Mouse (Mus musculus): ENCODE measurements around the gene Lst1. TPM values are rescaled to one million over a fixed set of nuclear protein-coding genes. Genes with fewer than 3 reads are reported as not detected.
A peak's percentile ranks its signal among the peaks of the same experiment; 100 is the strongest.

Lst1 gene
- total RNA-seq (2012; rRNA removed), result 2.6 and 2.7 TPM in 2 replicates

DNA sequence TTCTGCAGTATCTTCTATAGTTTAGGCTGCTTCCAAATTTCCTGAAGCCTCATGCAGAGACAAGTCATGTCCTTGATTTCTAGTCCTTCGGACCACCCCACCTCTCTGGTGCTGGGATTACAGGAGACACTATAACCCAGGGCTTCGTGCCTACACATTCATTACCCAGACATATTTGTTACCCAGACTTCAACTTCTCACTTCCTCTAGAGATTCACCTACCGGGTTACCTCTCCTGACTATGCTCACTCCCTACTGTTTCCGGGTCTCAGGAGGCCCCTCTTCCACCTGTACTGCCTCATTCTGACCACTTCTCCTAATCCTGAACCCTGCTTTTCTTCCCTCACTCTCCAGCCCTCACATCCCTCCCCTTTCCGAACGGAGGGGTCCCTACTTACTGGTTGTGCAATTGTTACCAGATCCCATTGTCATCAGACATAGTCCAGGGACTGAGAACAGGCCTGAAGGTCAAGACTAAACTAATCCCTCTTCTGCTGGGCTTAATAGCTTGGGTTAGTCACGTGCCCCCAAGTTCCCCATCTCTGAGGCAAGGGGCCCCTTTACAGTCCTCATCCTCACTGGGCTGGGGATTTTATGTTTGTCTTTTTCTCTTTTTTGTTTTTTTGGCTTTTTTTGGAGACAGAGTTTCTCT, at the start of gene Lst1:
TSS of gene Lst1 (minus strand) at position 481 of the 652 bp plus-strand sequence.
- H3K27ac ChIP-seq (ENCODE audit: insufficient read depth, low read depth, low read length, poor library complexity, severe bottlenecking), result 0 out of 2 replicates have a peak within 1 kb of the TSS, but pooled peaks have one; percentile 37
- TF ChIP-seq HCFC1 (IDR thresholded peaks at IDR 0.05; ENCODE audit: borderline replicate concordance, insufficient read depth, low read length) (no peak), MAFK (IDR thresholded peaks at IDR 0.05; ENCODE audit: insufficient read depth, low read depth, low read length) (no peak), ZNF384 (IDR thresholded peaks at IDR 0.05; ENCODE audit: low read depth, low read length) (no peak), ZC3H11A (IDR thresholded peaks at IDR 0.05; ENCODE audit: borderline replicate concordance, low read depth, low read length) (no peak), CHD2 (IDR thresholded peaks at IDR 0.05; ENCODE audit: low read depth, low read length) (no peak)
- in situ Hi-C loops (cut with MboI; ENCODE audit: low sequenced_read_pairs in 2 of 2, unreplicated experiment in 2 of 2), result no loop called here
- no peak within 1 kb of the TSS for H3K9ac ChIP-seq (ENCODE audit: insufficient read depth, low read depth, low read length, poor library complexity, severe bottlenecking)
- DNase-seq (ENCODE audit: low read depth, low spot score), result no peak
- H3K36me3 ChIP-seq (ENCODE audit: control insufficient read depth, insufficient read depth, low read length, poor library complexity, severe bottlenecking), result no peaks in the 10 kb centered on the region
- no peaks in the 10 kb centered on the region for H3K9me3 ChIP-seq (ENCODE audit: control insufficient read depth, insufficient read depth, low read depth, low read length)
- H3K4me1 ChIP-seq (ENCODE audit: control insufficient read depth in 2 of 2, insufficient read depth in 2 of 2, low read length in 2 of 2, poor library complexity in 1 of 2), result peaks cover 7 to 31% of the 10 kb centered on the region in 2 experiments
- no peak within 1 kb of the TSS for H3K4me3 ChIP-seq (ENCODE audit: insufficient read depth in 1 of 2, low read depth in 1 of 2, low read length in 2 of 2, poor library complexity in 1 of 2, severe bottlenecking in 1 of 2)

DNA sequence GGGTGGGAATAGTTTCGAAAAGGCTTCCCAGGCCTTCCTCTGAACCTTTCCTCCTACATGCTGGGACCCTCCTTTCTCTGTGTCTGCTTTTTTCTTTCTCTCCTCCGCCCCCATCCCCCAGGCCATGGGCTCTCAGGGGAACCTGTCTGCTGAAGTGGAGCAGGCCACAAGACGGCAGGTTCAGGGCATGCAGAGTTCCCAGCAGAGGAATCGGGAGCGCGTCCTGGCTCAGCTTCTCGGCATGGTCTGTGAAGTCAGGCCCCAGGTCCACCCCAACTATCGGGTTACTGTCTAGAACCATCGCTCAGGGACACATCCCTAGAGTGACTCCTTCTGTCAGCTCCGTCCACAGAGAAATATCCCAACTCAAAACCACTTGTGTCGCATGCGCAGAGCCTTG, 49.3 kb upstream of the Lst1 start:
- in situ Hi-C loops (cut with MboI; ENCODE audit: low sequenced_read_pairs in 2 of 2, unreplicated experiment in 2 of 2), result no loop called here

DNA sequence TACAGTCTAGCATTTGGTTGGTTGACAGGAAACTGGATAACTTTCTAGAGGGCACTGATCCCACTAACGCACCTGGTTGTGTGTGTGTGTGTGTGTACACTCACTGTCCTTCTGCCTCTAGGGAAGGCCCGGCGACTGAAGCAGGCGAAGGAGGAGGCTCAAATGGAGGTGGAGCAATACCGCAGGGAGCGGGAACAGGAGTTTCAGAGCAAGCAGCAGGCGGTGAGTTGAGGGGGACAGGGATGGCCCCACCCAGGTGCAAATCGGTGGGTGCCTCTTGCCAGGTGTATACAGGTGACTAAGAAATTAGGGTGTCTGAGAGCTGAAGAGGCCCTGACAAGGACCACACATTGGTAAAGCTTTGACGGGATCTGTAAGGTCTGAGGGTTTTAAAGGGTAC, 48.8 kb upstream of the Lst1 start:
- in situ Hi-C loops (cut with MboI; ENCODE audit: low sequenced_read_pairs in 2 of 2, unreplicated experiment in 2 of 2), result no loop called here
- no peak for DNase-seq (ENCODE audit: low read depth, low spot score)
- Histone ChIP-seq H3K36me3 (ENCODE audit: control insufficient read depth, insufficient read depth, low read length, poor library complexity, severe bottlenecking) (no peaks in the 10 kb centered on the region), H3K4me3 (ENCODE audit: insufficient read depth in 1 of 2, low read depth in 1 of 2, low read length in 2 of 2, poor library complexity in 1 of 2, severe bottlenecking in 1 of 2) (no peak overlapping the region), H3K4me1 (ENCODE audit: control insufficient read depth in 2 of 2, insufficient read depth in 2 of 2, low read length in 2 of 2, poor library complexity in 1 of 2) (no peaks in the 10 kb centered on the region; a peak in 1 of 4 replicates), H3K9me3 (ENCODE audit: control insufficient read depth, insufficient read depth, low read depth, low read length) (no peaks in the 10 kb centered on the region), H3K27ac (ENCODE audit: insufficient read depth, low read depth, low read length, poor library complexity, severe bottlenecking) (no peak overlapping the region), H3K9ac (ENCODE audit: insufficient read depth, low read depth, low read length, poor library complexity, severe bottlenecking) (no peak overlapping the region)
- no peak for TF ChIP-seq CHD2 (IDR thresholded peaks at IDR 0.05; ENCODE audit: low read depth, low read length)
- TF ChIP-seq MAFK (IDR thresholded peaks at IDR 0.05; ENCODE audit: insufficient read depth, low read depth, low read length), result no peak
- TF ChIP-seq ZC3H11A (IDR thresholded peaks at IDR 0.05; ENCODE audit: borderline replicate concordance, low read depth, low read length), result no peak
- TF ChIP-seq HCFC1 (IDR thresholded peaks at IDR 0.05; ENCODE audit: borderline replicate concordance, insufficient read depth, low read length), result no peak
- no peak for TF ChIP-seq ZNF384 (IDR thresholded peaks at IDR 0.05; ENCODE audit: low read depth, low read length)

More for the DNA sequence above, 49.3 kb upstream of the Lst1 start:
- DNase-seq (ENCODE audit: low read depth, low spot score), result no peak
- no peaks in the 10 kb centered on the region for H3K9me3 ChIP-seq (ENCODE audit: control insufficient read depth, insufficient read depth, low read depth, low read length)
- no peak for TF ChIP-seq HCFC1 (IDR thresholded peaks at IDR 0.05; ENCODE audit: borderline replicate concordance, insufficient read depth, low read length)
- TF ChIP-seq CHD2 (IDR thresholded peaks at IDR 0.05; ENCODE audit: low read depth, low read length), result no peak
- no peak for TF ChIP-seq ZNF384 (IDR thresholded peaks at IDR 0.05; ENCODE audit: low read depth, low read length)
- TF ChIP-seq ZC3H11A (IDR thresholded peaks at IDR 0.05; ENCODE audit: borderline replicate concordance, low read depth, low read length), result no peak
- no peak for TF ChIP-seq MAFK (IDR thresholded peaks at IDR 0.05; ENCODE audit: insufficient read depth, low read depth, low read length)
- H3K36me3 ChIP-seq (ENCODE audit: control insufficient read depth, insufficient read depth, low read length, poor library complexity, severe bottlenecking), result peaks cover 1% of the 10 kb centered on the region; the same call in 1 of the 2 replicates
- no peak overlapping the region for H3K9ac ChIP-seq (ENCODE audit: insufficient read depth, low read depth, low read length, poor library complexity, severe bottlenecking)
- no peak overlapping the region for H3K4me3 ChIP-seq (ENCODE audit: insufficient read depth in 1 of 2, low read depth in 1 of 2, low read length in 2 of 2, poor library complexity in 1 of 2, severe bottlenecking in 1 of 2)
- no peak overlapping the region for H3K27ac ChIP-seq (ENCODE audit: insufficient read depth, low read depth, low read length, poor library complexity, severe bottlenecking)
- H3K4me1 ChIP-seq (ENCODE audit: control insufficient read depth in 2 of 2, insufficient read depth in 2 of 2, low read length in 2 of 2, poor library complexity in 1 of 2), result no peaks in the 10 kb centered on the region; a peak in 1 of 4 replicates

GRCm38 (mm10) chr17:35236390-35236746, 48.1 kb upstream of the Lst1 start:
- Histone ChIP-seq H3K27ac (ENCODE audit: insufficient read depth, low read depth, low read length, poor library complexity, severe bottlenecking) (peak overlapping the region; percentile 26; the same call in 1 of the 2 replicates), H3K36me3 (ENCODE audit: control insufficient read depth, insufficient read depth, low read length, poor library complexity, severe bottlenecking) (no peaks in the 10 kb centered on the region), H3K4me1 (ENCODE audit: control insufficient read depth in 2 of 2, insufficient read depth in 2 of 2, low read length in 2 of 2, poor library complexity in 1 of 2) (peaks cover 0 to 2% of the 10 kb centered on the region in 2 experiments; a peak in 1 of 4 replicates), H3K9ac (ENCODE audit: insufficient read depth, low read depth, low read length, poor library complexity, severe bottlenecking) (peak overlapping the region; percentile 73), H3K9me3 (ENCODE audit: control insufficient read depth, insufficient read depth, low read depth, low read length) (no peaks in the 10 kb centered on the region), H3K4me3 (ENCODE audit: insufficient read depth in 1 of 2, low read depth in 1 of 2, low read length in 2 of 2, poor library complexity in 1 of 2, severe bottlenecking in 1 of 2) (peak overlapping the region; percentile 74 to 76)
- TF ChIP-seq ZC3H11A (IDR thresholded peaks at IDR 0.05; ENCODE audit: borderline replicate concordance, low read depth, low read length), result peak; percentile 49; the same call in 1 of the 2 replicates
- TF ChIP-seq MAFK (IDR thresholded peaks at IDR 0.05; ENCODE audit: insufficient read depth, low read depth, low read length), result no peak
- no peak for TF ChIP-seq CHD2 (IDR thresholded peaks at IDR 0.05; ENCODE audit: low read depth, low read length)
- 0 out of 2 replicates have a peak, but pooled peaks have one; percentile 37 for TF ChIP-seq HCFC1 (IDR thresholded peaks at IDR 0.05; ENCODE audit: borderline replicate concordance, insufficient read depth, low read length)
- no peak for TF ChIP-seq ZNF384 (IDR thresholded peaks at IDR 0.05; ENCODE audit: low read depth, low read length)
- peak; percentile 87 for DNase-seq (ENCODE audit: low read depth, low spot score)
- in situ Hi-C loops (cut with MboI; ENCODE audit: low sequenced_read_pairs in 2 of 2, unreplicated experiment in 2 of 2), result no loop called here
